Mouse (Mus musculus) lung, adult 18-20 months (tissue): ENCODE results near the gene Enpp3.
"Not testable (repeated sequence)": the region's sequence is repeated elsewhere in the genome, so short reads cannot be mapped to it uniquely, and the experiment has no call there.

Experiments
- DNase-seq, 2 experiments: peaks; one replicate each; pipeline ENCODE4 v3.0.0; 2022; ENCODE audit warnings: mixed read lengths in 2 of 2

Enpp3 gene

GRCm38 (mm10) chr10:24822842-24823241 is 19.8 kb downstream of the Enpp3 start:
- DNase-seq = no peak

GRCm38 (mm10) chr10:24821990-24822676 is 20.5 kb downstream of the Enpp3 start:
- DNase-seq = no peak

GRCm38 (mm10) chr10:24819526-24819925 is 23.1 kb downstream of the Enpp3 start:
- DNase-seq = no peak

GRCm38 (mm10) chr10:24810639-24811038 is 32.0 kb downstream of the Enpp3 start:
- DNase-seq = no peak

GRCm38 (mm10) chr10:24806756-24807155 is 35.9 kb downstream of the Enpp3 start:
- no peak for DNase-seq

GRCm38 (mm10) chr10:24805876-24806275 is 36.7 kb downstream of the Enpp3 start:
- DNase-seq = no peak

- DNase-seq = no peak
Measured at GRCm38 (mm10) chr10:24805173-24805572, 37.5 kb downstream of the Enpp3 start.

- not testable (repeated sequence) for DNase-seq
Measured at GRCm38 (mm10) chr10:24802742-24803244, 39.8 kb downstream of the Enpp3 start.

GRCm38 (mm10) chr10:24801796-24802195 is 40.8 kb downstream of the Enpp3 start:
- no peak for DNase-seq

GRCm38 (mm10) chr10:24797246-24797645 is 45.4 kb downstream of the Enpp3 start:
- peak; percentile 21 to 37 for DNase-seq

- no peak for DNase-seq
Measured at GRCm38 (mm10) chr10:24792756-24793155, 49.9 kb downstream of the Enpp3 start.

- peak; percentile 16 to 17 for DNase-seq
Measured at GRCm38 (mm10) chr10:24789747-24790545, 52.7 kb downstream of the Enpp3 start.

- no peak for DNase-seq
Measured at GRCm38 (mm10) chr10:24785345-24785744, 57.3 kb downstream of the Enpp3 start.

- no peak for DNase-seq
Measured at GRCm38 (mm10) chr10:24784624-24785276, 57.9 kb downstream of the Enpp3 start.

- no peak for DNase-seq
Measured at GRCm38 (mm10) chr10:24783946-24784345, 58.7 kb downstream of the Enpp3 start.

- DNase-seq = peak in 1 of 2 experiments; percentile 1
Measured at GRCm38 (mm10) chr10:24778643-24779020, 64.0 kb downstream of the Enpp3 start.

GRCm38 (mm10) chr10:24777916-24778642 is 64.5 kb downstream of the Enpp3 start:
- peak in 1 of 2 experiments; percentile 7 for DNase-seq

GRCm38 (mm10) chr10:24769496-24769895 is 73.1 kb downstream of the Enpp3 start:
- DNase-seq = no peak

- no peak for DNase-seq
Measured at GRCm38 (mm10) chr10:24767695-24768094, 74.9 kb downstream of the Enpp3 start.

- no peak for DNase-seq
Measured at GRCm38 (mm10) chr10:24766061-24766460, 76.6 kb downstream of the Enpp3 start.

GRCm38 (mm10) chr10:24765151-24765755 is 77.4 kb downstream of the Enpp3 start:
- DNase-seq = no peak

GRCm38 (mm10) chr10:24764640-24765039 is 78.0 kb downstream of the Enpp3 start:
- DNase-seq = no peak
